Mouse (Mus musculus) monocyte, adult 5-6 weeks (primary cell): ENCODE data around the gene Ube2cbp. TPM values are rescaled to one million over a fixed set of nuclear protein-coding genes. Genes with fewer than 3 reads are reported as not detected.

Experiments used
- ATAC-seq: fragments of 153-309, 156-312 bp; replicated peaks from 2 replicates; pipeline ENCODE4 v1.8.0; 2017; ENCODE audit warnings: mild to moderate bottlenecking; ENCODE audit not compliant: low TSS enrichment, insufficient number of reproducible peaks, severe bottlenecking, poor library complexity, low FRiP score
- total RNA-seq: library from RNA; stranded (forward); fragments of 200-1000, 200-491, 200-594 nt; gene quantifications from 3 replicates; pipeline ENCODE4 v1.2.3, GENCODE M21; 2017

The Ube2cbp gene
- total RNA-seq, 1 experiment from 2014 or later, result 0.95 TPM

DNA sequence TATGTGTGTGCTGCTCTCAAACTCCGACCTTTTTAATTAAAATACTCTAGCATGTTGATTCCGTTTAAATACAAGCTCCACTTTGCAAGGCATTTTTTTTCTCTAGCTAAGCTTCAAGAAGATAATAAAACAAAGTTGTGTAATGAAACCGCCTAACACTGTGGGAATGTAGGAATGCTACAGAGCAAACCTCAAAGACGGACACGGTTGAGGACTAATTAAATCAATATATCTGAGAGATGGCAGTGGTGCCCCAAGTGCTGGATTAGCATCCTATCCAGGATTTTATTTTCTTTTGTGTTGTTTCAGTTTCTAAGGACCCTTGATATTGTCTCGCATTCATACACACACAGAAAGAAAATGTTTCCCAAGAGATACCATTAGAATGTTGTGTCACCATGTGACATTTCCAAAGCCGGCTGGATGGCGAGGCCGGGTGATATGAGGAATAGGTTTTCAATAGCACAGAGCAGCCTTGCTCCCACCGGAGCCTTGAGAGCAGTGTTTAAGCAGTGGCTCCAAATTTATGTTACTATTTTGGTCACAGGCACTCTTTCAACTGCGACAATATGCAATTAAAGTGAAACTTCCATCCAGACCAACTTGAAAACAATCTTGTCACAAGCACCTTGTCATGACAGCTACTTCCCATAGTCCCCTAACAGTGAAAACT lies 26.3 kb downstream of the Ube2cbp start:
- no peak for ATAC-seq

- ATAC-seq, result no peak
Observed at GRCm38 (mm10) chr9:86436608-86437007, 28.1 kb downstream of the Ube2cbp start.

DNA sequence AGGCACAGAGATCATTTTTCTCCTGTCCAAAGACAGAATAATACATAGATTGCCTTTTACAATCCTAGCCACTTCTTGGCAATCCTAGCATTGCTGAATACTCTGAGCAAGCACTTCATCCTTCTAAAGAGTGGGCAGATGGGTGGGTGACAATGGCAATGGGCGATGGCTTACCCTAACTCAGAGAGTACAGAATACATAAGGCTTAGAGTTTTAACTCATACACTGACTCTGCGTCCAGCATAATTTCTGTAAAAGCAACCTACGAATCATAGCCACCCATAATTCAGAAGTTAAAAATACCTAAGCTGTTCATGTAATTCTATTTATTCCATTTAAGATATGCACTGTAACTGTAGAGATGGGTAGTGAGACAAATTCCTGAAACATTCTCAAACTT lies 29.2 kb downstream of the Ube2cbp start:
- ATAC-seq, result no peak

- no peak for ATAC-seq
Observed at GRCm38 (mm10) chr9:86423331-86423730, 41.4 kb downstream of the Ube2cbp start.

DNA sequence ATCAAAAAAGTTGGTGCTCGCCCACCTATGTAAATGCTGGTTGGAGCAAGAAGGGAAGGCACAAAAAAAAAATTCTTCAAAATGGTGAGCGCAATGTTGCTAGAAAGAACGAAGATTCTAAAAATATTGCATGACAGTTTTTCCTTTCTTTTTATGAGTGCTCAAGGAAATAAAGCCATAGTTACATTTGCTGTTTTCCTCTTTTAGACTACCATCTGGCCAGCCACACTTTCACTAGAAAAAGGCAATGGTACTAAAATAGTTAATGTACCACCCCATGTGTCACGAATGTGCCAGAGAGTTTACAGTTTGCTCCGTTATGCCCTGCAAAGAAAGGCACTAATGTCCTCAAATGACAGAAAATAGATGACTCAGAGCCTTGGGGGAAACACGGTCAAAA lies 45.4 kb downstream of the Ube2cbp start:
- ATAC-seq, result no peak

- no peak for ATAC-seq
Observed at GRCm38 (mm10) chr9:86417971-86418370, 46.8 kb downstream of the Ube2cbp start.

DNA sequence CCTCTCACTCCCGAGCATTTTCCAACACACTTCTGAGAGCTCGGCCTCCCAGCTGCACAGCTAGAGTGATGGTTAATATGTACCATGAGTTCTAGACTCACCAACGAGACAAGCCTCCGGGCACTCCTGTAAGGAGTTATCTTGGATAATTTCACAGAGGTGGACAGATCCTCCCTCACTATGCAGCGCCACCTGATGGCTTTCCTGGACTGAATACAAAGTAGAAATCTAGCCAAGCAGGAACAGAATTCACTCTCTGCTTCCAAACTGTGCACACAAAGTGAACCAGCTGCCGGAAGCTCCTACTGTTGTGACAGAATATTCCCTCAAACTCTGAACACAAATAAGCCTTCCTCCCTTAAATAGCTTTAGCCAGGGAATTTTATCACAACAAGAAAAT lies 69.0 kb downstream of the Ube2cbp start:
- ATAC-seq, result no peak

- no peak for ATAC-seq
Observed at GRCm38 (mm10) chr9:86395012-86395411, 69.7 kb downstream of the Ube2cbp start.

- ATAC-seq, result no peak
Observed at GRCm38 (mm10) chr9:86393586-86394272, 71.0 kb downstream of the Ube2cbp start.

- ATAC-seq, result no peak
Observed at GRCm38 (mm10) chr9:86391467-86391866, 73.3 kb downstream of the Ube2cbp start.

DNA sequence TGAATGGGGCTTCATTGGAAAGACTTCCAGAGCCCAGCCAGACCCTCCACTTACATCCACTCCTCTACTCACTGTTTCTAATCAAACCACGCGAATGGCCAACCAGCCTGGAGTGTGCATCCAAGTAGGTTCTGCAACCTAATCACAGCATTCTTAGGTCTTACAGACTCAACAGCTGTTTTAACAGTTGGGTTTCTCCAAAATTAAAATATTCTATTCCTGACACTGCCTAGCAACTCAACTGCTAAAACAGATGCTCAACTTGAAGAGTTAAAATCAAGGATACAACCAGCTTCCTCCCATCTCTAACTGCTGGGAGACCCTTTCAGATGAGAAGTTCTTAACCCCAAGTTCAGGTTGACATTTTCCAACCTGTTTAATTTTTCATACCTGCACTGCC lies 74.0 kb downstream of the Ube2cbp start:
- ATAC-seq, result no peak

DNA sequence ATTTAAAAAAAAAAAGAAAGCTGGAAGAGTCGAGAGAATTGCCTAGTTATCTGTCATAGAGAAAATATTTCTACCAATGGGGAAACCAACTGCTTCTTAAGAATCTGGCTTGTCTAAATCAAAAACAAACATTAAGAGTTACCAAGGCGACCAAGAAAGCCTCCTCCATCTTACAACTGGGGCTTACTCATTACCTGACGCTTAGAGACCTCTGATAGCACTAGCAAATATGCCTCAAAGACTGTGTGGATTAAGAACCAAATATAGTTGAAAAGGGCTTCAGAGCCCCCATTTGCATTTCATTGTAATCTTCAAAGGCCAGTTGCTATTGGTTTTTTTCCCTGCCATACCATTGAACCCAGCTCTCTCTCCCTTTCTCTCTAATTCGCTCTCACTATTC lies 76.2 kb downstream of the Ube2cbp start:
- no peak for ATAC-seq

GRCm38 (mm10) chr9:86376923-86377322 lies 87.8 kb downstream of the Ube2cbp start:
- ATAC-seq, result no peak

- ATAC-seq, result no peak
Observed at GRCm38 (mm10) chr9:86372783-86373567, 91.8 kb downstream of the Ube2cbp start.

GRCm38 (mm10) chr9:86369208-86369607 lies 95.5 kb downstream of the Ube2cbp start:
- ATAC-seq, result no peak

- no peak for ATAC-seq
Observed at GRCm38 (mm10) chr9:86360536-86360935, 104.2 kb downstream of the Ube2cbp start.

DNA sequence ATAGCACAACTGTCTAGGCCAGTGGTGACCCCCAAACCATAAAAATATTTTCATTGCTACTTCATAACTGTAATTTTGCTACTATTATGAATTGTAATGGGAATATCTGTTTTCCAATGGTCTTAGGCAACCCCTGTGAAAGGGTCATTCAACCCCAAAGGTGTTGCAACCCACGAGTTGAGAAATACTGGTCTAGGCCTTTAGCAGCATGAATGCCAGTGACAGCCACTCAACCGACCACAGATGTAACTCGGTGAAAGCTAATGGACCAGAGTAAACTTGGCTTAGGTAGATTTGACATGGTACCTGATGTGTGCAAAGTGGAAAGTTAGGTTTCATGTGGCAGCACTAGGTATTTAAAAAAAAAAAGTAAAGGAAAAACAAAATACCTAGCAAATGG lies 108.9 kb downstream of the Ube2cbp start:
- no peak for ATAC-seq

DNA sequence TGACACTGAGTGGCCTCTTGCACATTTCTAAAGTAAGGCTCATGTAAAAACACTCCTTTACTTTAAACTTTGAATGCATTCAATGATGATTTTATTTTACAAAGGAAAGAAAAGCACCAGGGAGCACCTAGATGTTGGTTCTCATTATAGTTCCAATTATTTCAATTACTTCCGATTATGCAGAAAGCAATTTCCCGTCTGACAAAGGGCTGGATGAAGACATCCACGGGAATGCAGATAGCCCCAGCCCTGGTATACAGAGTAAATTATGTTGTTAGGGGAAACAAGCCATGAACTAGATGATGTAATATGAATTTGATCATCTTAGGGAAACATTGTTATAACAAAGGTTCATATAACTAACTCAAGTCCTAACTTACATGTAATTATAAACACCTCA lies 113.3 kb downstream of the Ube2cbp start:
- no peak for ATAC-seq

- ATAC-seq, result no peak
Observed at GRCm38 (mm10) chr9:86336792-86337191, 128.0 kb downstream of the Ube2cbp start.

- ATAC-seq, result no peak
Observed at GRCm38 (mm10) chr9:86336361-86336760, 128.4 kb downstream of the Ube2cbp start.
